Mouse (Mus musculus) E14TG2a.4 (cell line): ENCODE measurements around the gene Psapl1.

Source experiments
- CTCF ChIP-seq: conservative IDR thresholded peaks from 2 replicates; pipeline ENCODE4 v1.5.1; 2014; ENCODE audit warnings: low read length
- NANOG ChIP-seq: IDR thresholded peaks from 2 replicates; pipeline ENCODE4 v1.6.1; 2014; ENCODE audit warnings: borderline replicate concordance, low read length, mixed read lengths

- TF ChIP-seq CTCF (no peak), NANOG (no peak)
These were observed 26.9 kb upstream of the Psapl1 start for GRCm38 (mm10) chr5:36176873-36177272.
